Mouse (Mus musculus) monocyte, adult 59 days (primary cell): Measurements from ENCODE around the gene Cyp3a59. TPM values are rescaled to one million over a fixed set of nuclear protein-coding genes. Genes with fewer than 3 reads are reported as not detected.

Experiments used
- total RNA-seq, 2 experiments: library from RNA; stranded (reverse); gene quantifications; one replicate each; pipeline ENCODE4 v1.2.4; 2023

Cyp3a59 gene
- total RNA-seq: not detected

GRCm38 (mm10) chr5:146078945-146079344, at the start of gene Cyp3a59:
Cyp3a59 (plus strand) TSS chr5:146079257.

DNA sequence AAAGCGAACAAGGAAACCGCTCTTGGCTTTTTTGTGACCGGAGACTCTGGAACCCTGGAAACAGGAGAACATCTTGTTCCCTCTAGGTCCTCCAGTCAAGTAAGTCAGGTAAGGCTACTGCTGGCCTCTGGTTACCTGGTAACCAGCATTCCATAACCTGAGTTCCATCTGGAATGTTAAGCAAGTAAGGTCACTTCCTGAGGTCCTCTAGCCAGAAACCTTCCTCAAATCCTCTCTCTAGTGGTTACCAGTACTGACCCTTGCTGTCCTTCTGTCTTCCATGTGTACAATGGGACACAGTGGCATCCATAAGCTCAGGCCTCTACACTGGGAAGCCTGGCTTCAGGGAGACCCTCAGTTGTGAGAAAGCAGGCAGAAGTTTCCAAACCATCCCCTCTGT, 81.4 kb downstream of the Cyp3a59 start, which contains the start of gene Gm5565:
Gene Gm5565, minus strand, starts transcription at position 101 of the 400 bp plus-strand sequence.

Other genes with a start within 250 kb of the Cyp3a59 start
- not detected for gene Cyp3a11, start 199.3 kb upstream of the Cyp3a59 start, total RNA-seq
- not detected for gene Cyp3a25, start 69.6 kb upstream of the Cyp3a59 start, total RNA-seq
- gene Gm5565, start 81.3 kb downstream of the Cyp3a59 start, total RNA-seq: not detected
- gene Gm6309, start 91.5 kb downstream of the Cyp3a59 start, total RNA-seq: not detected
- gene 1700001J03Rik, start 106.0 kb downstream of the Cyp3a59 start, total RNA-seq: 1 to 10 TPM in 1 of 2 experiments, not detected in 1; 1.5 TPM
- 10 to 100 TPM; 39.4 to 47.7 TPM for gene Rnf6, start 142.3 kb downstream of the Cyp3a59 start, total RNA-seq
- gene Cdk8, start 152.0 kb downstream of the Cyp3a59 start, total RNA-seq: 10 to 100 TPM; 31.8 to 40.9 TPM